ENCODE assay signal across 10 mouse cellular contexts in genomic region chr10:44454753-44455152, GRCm38 (mm10).
DNase-seq lines count a peak whose midpoint lies in the region; ATAC-seq and TF ChIP-seq lines count a peak whose summit lies in the region.
"Had no signal": no experiment of that assay in that cellular context is flagged by ENCODE, and none has a peak within 500 bp of the region (broad histone marks: within the 10 kb centered on the region; RNA-seq: fewer than 3 reads in every experiment).

No protein-coding gene starts in this region.

- no peak for TF ChIP-seq POLR2A in cortical plate, adult 2 months (IDR thresholded peaks at IDR 0.05; ENCODE audit: extremely low read depth, insufficient read depth, low read length)

- no peaks in the 10 kb centered on the region for H3K36me3 ChIP-seq in kidney, embryonic 15.5 days
- no peaks in the 10 kb centered on the region for H3K36me3 ChIP-seq in liver, postnatal 0 days (replicated peaks; ENCODE audit: insufficient read depth, low read length)
- H3K36me3 ChIP-seq: midbrain, embryonic 12.5 days had no signal

- 64% methylated on average over 4 of the region's 4 CpGs for WGBS in kidney, embryonic 15.5 days
- 59% methylated on average over 4 of the region's 4 CpGs for WGBS in liver, postnatal 0 days (ENCODE audit: insufficient replicate concordance)

- H3K9ac ChIP-seq in kidney, embryonic 15.5 days, result no peak overlapping the region
- H3K9ac ChIP-seq in liver, postnatal 0 days (replicated peaks), result no peak overlapping the region
- H3K9ac ChIP-seq: midbrain, embryonic 12.5 days had no signal

- no peaks in the 10 kb centered on the region for H3K9me3 ChIP-seq in kidney, embryonic 15.5 days (replicated peaks)
- no peaks in the 10 kb centered on the region for H3K9me3 ChIP-seq in liver, postnatal 0 days (ENCODE audit: low read length)
- H3K9me3 ChIP-seq: midbrain, embryonic 12.5 days had no signal

- H3K27me3 ChIP-seq in kidney, embryonic 15.5 days, result peaks cover 55% of the 10 kb centered on the region
- peaks cover 10% of the 10 kb centered on the region for H3K27me3 ChIP-seq in liver, postnatal 0 days (ENCODE audit: insufficient read depth, low read length)

- 0 out of 2 replicates have a peak, but pooled peaks have one; percentile 33 for TF ChIP-seq EP300 in liver, postnatal 0 days (IDR thresholded peaks at IDR 0.05; ENCODE audit: low read depth)

- DNase-seq in adrenal gland, postnatal 14 days, result peak; percentile 18
- DNase-seq in adrenal gland, postnatal 25 days, result no peak
- DNase-seq in kidney, postnatal 36 days, result peak; percentile 39 to 56
- DNase-seq in liver, postnatal 0 days, result no peak
- DNase-seq in ovary, postnatal 36 days (ENCODE audit: low spot score), result no peak
- no peak for DNase-seq in natural killer cell, adult 2 months (ENCODE audit: low spot score in 2 of 2)
- DNase-seq: kidney, postnatal 4 days had no signal

- no peak overlapping the region for H3K27ac ChIP-seq in kidney, embryonic 15.5 days
- H3K27ac ChIP-seq in cortical plate, adult 2 months (ENCODE audit: insufficient read depth, low read length), result no peak overlapping the region
- no peak overlapping the region for H3K27ac ChIP-seq in liver, postnatal 0 days (ENCODE audit: low read depth)
- H3K27ac ChIP-seq: midbrain, embryonic 12.5 days had no signal

- ATAC-seq in kidney, embryonic 15.5 days (replicated peaks; ENCODE audit: low FRiP score), result no peak
- peak; percentile 76 for ATAC-seq in liver, postnatal 0 days

- H3K4me3 ChIP-seq in kidney, embryonic 15.5 days (replicated peaks), result no peak overlapping the region
- H3K4me3 ChIP-seq in cortical plate, adult 2 months (ENCODE audit: insufficient read depth, low read length), result no peak overlapping the region
- H3K4me3 ChIP-seq in liver, postnatal 0 days (ENCODE audit: low read depth, low read length), result no peak overlapping the region
- H3K4me3 ChIP-seq: midbrain, embryonic 12.5 days had no signal

- no peak overlapping the region for H3K4me2 ChIP-seq in kidney, embryonic 15.5 days
- no peak overlapping the region for H3K4me2 ChIP-seq in liver, postnatal 0 days (ENCODE audit: low read depth, low read length)
- H3K4me2 ChIP-seq: midbrain, embryonic 12.5 days had no signal

- peaks cover 32% of the 10 kb centered on the region for H3K4me1 ChIP-seq in kidney, embryonic 15.5 days
- H3K4me1 ChIP-seq in cortical plate, adult 2 months (ENCODE audit: control insufficient read depth, insufficient read depth, low read length), result no peaks in the 10 kb centered on the region
- H3K4me1 ChIP-seq in liver, postnatal 0 days (ENCODE audit: insufficient read depth), result peaks cover 18% of the 10 kb centered on the region

- TF ChIP-seq CTCF in cortical plate, adult 2 months (IDR thresholded peaks at IDR 0.05; ENCODE audit: extremely low read depth, insufficient read depth, low read length), result peak; percentile 18; the same call in 1 of the 2 replicates
- peak; percentile 49 for TF ChIP-seq CTCF in liver, postnatal 0 days (IDR thresholded peaks at IDR 0.05; ENCODE audit: low read depth)

Comparison
In these comparisons a context has a peak if more than half of its experiments do, and no peak if none do; other contexts are left out.
1. DNase-seq: peak in adrenal gland, postnatal 14 days (single experiment) and kidney, postnatal 36 days (2 of 2); none in adrenal gland, postnatal 25 days (single experiment), liver, postnatal 0 days (single experiment), ovary, postnatal 36 days (single experiment) and natural killer cell, adult 2 months (0 of 2).